Mouse (Mus musculus) megakaryocyte, embryonic 14.5 days (primary cell): ENCODE measurements around the gene Pigm.

Experiments used
- FLI1 ChIP-seq: IDR thresholded peaks from 2 replicates; pipeline ENCODE4 v1.6.1; 2012; ENCODE audit warnings: low read length, inconsistent platforms, mixed read lengths
- GATA1 ChIP-seq: IDR thresholded peaks from 3 replicates; pipeline ENCODE4 v1.6.1; 2012; ENCODE audit warnings: mixed read lengths, low read length, inconsistent platforms, borderline replicate concordance

GRCm38 (mm10) chr1:172352453-172352852 lies 23.9 kb upstream of the Pigm start:
- TF ChIP-seq GATA1 = no peak
- no peak for TF ChIP-seq FLI1
